9 mouse cellular contexts compared by ENCODE assay signal in genomic region chr3:87152111-87152738, GRCm38 (mm10). TPM values are rescaled to one million over a fixed set of nuclear protein-coding genes. Genes with fewer than 3 reads are reported as not detected.
DNase-seq lines count a peak whose midpoint lies in the region; ATAC-seq and TF ChIP-seq lines count a peak whose summit lies in the region.
"Had no signal": no experiment of that assay in that cellular context is flagged by ENCODE, and none has a peak within 500 bp of the region (broad histone marks: within the 10 kb centered on the region; RNA-seq: fewer than 3 reads in every experiment).

No protein-coding gene starts in this region.

- peak; percentile 10; the same call in 1 of the 2 replicates for ATAC-seq in lung, embryonic 14.5 days (ENCODE audit: insufficient read depth)
- ATAC-seq in embryonic facial prominence, embryonic 14.5 days (ENCODE audit: low read depth): no peak
- ATAC-seq in hindbrain, embryonic 14.5 days (ENCODE audit: low FRiP score): no peak

- H3K9me3 ChIP-seq in lung, embryonic 14.5 days (ENCODE audit: low read depth, low read length): no peaks in the 10 kb centered on the region
- H3K9me3 ChIP-seq in embryonic facial prominence, embryonic 14.5 days (ENCODE audit: control insufficient read depth, low read length): no peaks in the 10 kb centered on the region
- H3K9me3 ChIP-seq in hindbrain, embryonic 14.5 days (ENCODE audit: control insufficient read depth, low read length): no peaks in the 10 kb centered on the region

- H3K27me3 ChIP-seq in lung, embryonic 14.5 days (ENCODE audit: insufficient read depth, low read length): no peaks in the 10 kb centered on the region
- no peaks in the 10 kb centered on the region for H3K27me3 ChIP-seq in embryonic facial prominence, embryonic 14.5 days (replicated peaks; ENCODE audit: control insufficient read depth, insufficient read depth, low read length)
- no peaks in the 10 kb centered on the region for H3K27me3 ChIP-seq in hindbrain, embryonic 14.5 days (ENCODE audit: control insufficient read depth, insufficient read depth, low read length)
- no peaks in the 10 kb centered on the region for H3K27me3 ChIP-seq in small intestine, adult 2 months (ENCODE audit: control insufficient read depth, insufficient read depth, low read length)

- WGBS in lung, embryonic 14.5 days: 54% methylated on average over 4 of the region's 4 CpGs
- WGBS in lung, adult 2 months: 55% methylated on average over 4 of the region's 4 CpGs
- 67% methylated on average over 4 of the region's 4 CpGs for WGBS in embryonic facial prominence, embryonic 14.5 days
- 73% methylated on average over 4 of the region's 4 CpGs for WGBS in hindbrain, embryonic 14.5 days
- 81% methylated on average over 4 of the region's 4 CpGs for WGBS in small intestine, adult 2 months

- peaks cover 5% of the 10 kb centered on the region; the same call in 1 of the 2 replicates for H3K36me3 ChIP-seq in lung, embryonic 14.5 days (ENCODE audit: insufficient read depth)
- H3K36me3 ChIP-seq in embryonic facial prominence, embryonic 14.5 days (ENCODE audit: control insufficient read depth, insufficient read depth, low read length): 0 out of 2 replicates have a peak, but pooled peaks cover 10% of the 10 kb centered on the region
- H3K36me3 ChIP-seq in hindbrain, embryonic 14.5 days (replicated peaks; ENCODE audit: control insufficient read depth, insufficient read depth): no peaks in the 10 kb centered on the region
- H3K36me3 ChIP-seq in small intestine, adult 2 months (ENCODE audit: control insufficient read depth, insufficient read depth, low read length): no peaks in the 10 kb centered on the region

- H3K4me2 ChIP-seq in lung, embryonic 14.5 days: 0 out of 2 replicates have a peak overlapping the region, but pooled peaks have one; percentile 2
- H3K4me2 ChIP-seq in embryonic facial prominence, embryonic 14.5 days (ENCODE audit: low read depth, low read length): no peak overlapping the region
- no peak overlapping the region for H3K4me2 ChIP-seq in hindbrain, embryonic 14.5 days (replicated peaks)

- TF ChIP-seq POLR2A in lung, adult 2 months (IDR thresholded peaks at IDR 0.05; ENCODE audit: borderline replicate concordance, extremely low read depth, low read depth, low read length): no peak
- TF ChIP-seq POLR2A in small intestine, adult 2 months (IDR thresholded peaks at IDR 0.05; ENCODE audit: low read depth, low read length): no peak

- peak; percentile 66 for DNase-seq in lung, embryonic 14.5 days
- no peak for DNase-seq in lung, adult 2 months
- no peak for DNase-seq in embryonic facial prominence, embryonic 14.5 days (ENCODE audit: low spot score)
- no peak for DNase-seq in hindbrain, embryonic 14.5 days (ENCODE audit: low spot score)
- DNase-seq in urinary bladder, adult 2 months (ENCODE audit: low spot score): no peak
- no peak for DNase-seq in urinary bladder, adult 18-20 months (ENCODE audit: low spot score in 2 of 2)
- DNase-seq: cerebellum, adult 11 months; gastrocnemius, postnatal 10 days had no signal

- no peak overlapping the region for H3K4me3 ChIP-seq in lung, embryonic 14.5 days (ENCODE audit: low read depth, low read length)
- H3K4me3 ChIP-seq in lung, adult 2 months (replicated peaks; ENCODE audit: extremely low read depth, low read depth, low read length): no peak overlapping the region
- no peak overlapping the region for H3K4me3 ChIP-seq in embryonic facial prominence, embryonic 14.5 days (ENCODE audit: low read depth, low read length)
- H3K4me3 ChIP-seq in hindbrain, embryonic 14.5 days (replicated peaks; ENCODE audit: low read length): no peak overlapping the region
- no peak overlapping the region for H3K4me3 ChIP-seq in small intestine, adult 2 months (ENCODE audit: low read depth, low read length)

- H3K9ac ChIP-seq in lung, embryonic 14.5 days: no peak overlapping the region
- H3K9ac ChIP-seq in embryonic facial prominence, embryonic 14.5 days (ENCODE audit: low read depth, low read length): no peak overlapping the region
- no peak overlapping the region for H3K9ac ChIP-seq in hindbrain, embryonic 14.5 days

- peak overlapping the region; percentile 99 for H3K27ac ChIP-seq in lung, embryonic 14.5 days (ENCODE audit: low read depth)
- H3K27ac ChIP-seq in embryonic facial prominence, embryonic 14.5 days (replicated peaks; ENCODE audit: low read depth, low read length): peak overlapping the region; percentile 98
- H3K27ac ChIP-seq in hindbrain, embryonic 14.5 days: peak overlapping the region; percentile 76; the same call in 1 of the 2 replicates
- H3K27ac ChIP-seq in small intestine, adult 2 months (ENCODE audit: insufficient read depth, low read depth, low read length): 0 out of 2 replicates have a peak overlapping the region, but pooled peaks have one; percentile 2

- peaks cover 47% of the 10 kb centered on the region for H3K4me1 ChIP-seq in lung, embryonic 14.5 days (ENCODE audit: insufficient read depth)
- H3K4me1 ChIP-seq in lung, adult 2 months (ENCODE audit: control insufficient read depth, insufficient read depth, low read length): peaks cover 7% of the 10 kb centered on the region
- H3K4me1 ChIP-seq in embryonic facial prominence, embryonic 14.5 days (ENCODE audit: control insufficient read depth, insufficient read depth, low read length): peaks cover 84% of the 10 kb centered on the region
- peaks cover 59% of the 10 kb centered on the region for H3K4me1 ChIP-seq in hindbrain, embryonic 14.5 days (replicated peaks; ENCODE audit: control insufficient read depth, insufficient read depth, low read length)
- H3K4me1 ChIP-seq in small intestine, adult 2 months (ENCODE audit: control insufficient read depth, insufficient read depth, insufficient read length, low read length): peaks cover 5% of the 10 kb centered on the region

- no peak for TF ChIP-seq CTCF in lung, embryonic 14.5 days (IDR thresholded peaks at IDR 0.05; ENCODE audit: low read depth)
- no peak for TF ChIP-seq CTCF in lung, adult 2 months (IDR thresholded peaks at IDR 0.05; ENCODE audit: insufficient read depth, low read length)
- TF ChIP-seq CTCF in small intestine, adult 2 months (IDR thresholded peaks at IDR 0.05; ENCODE audit: extremely low read depth, insufficient read length, insufficient replicate concordance, low read depth, low read length): no peak

RNA-seq across cellular contexts. Expression of gene Kirrel, which starts 22.3 kb away (rescaled TPM):
- polyA plus RNA-seq in lung, embryonic 14.5 days (2014; fragmentation: Nextera tagmentation; extraction: Ambion mirVana): 12.7 and 12.8 TPM in 2 replicates
- polyA plus RNA-seq in lung, adult 2 months (2012; rRNA removed): 10.5 and 14.4 TPM in 2 replicates
- 12.8 and 14.1 TPM in 2 replicates for polyA plus RNA-seq in embryonic facial prominence, embryonic 14.5 days (2014; fragmentation: Nextera tagmentation; extraction: Ambion mirVana)
- 3.8 and 4.1 TPM in 2 replicates for polyA plus RNA-seq in hindbrain, embryonic 14.5 days (2014; fragmentation: Nextera tagmentation; extraction: Ambion mirVana)
- polyA plus RNA-seq in small intestine, adult 2 months (2012; rRNA removed): 2.0 and 2.6 TPM in 2 replicates
- 23.5 and 23.6 TPM in 2 replicates for polyA plus RNA-seq in urinary bladder, adult 2 months (2012; rRNA removed)

Comparison
In these comparisons a context has a peak if more than half of its experiments do, and no peak if none do; other contexts are left out.
1. H3K27ac ChIP-seq: peak in every context shown above with its lines; median percentile 99 in lung, embryonic 14.5 days; 98 in embryonic facial prominence, embryonic 14.5 days; 76 in hindbrain, embryonic 14.5 days; 2 in small intestine, adult 2 months.